Mouse (Mus musculus): Measurements from ENCODE around the gene Id2. TPM values are rescaled to one million over a fixed set of nuclear protein-coding genes. Genes with fewer than 3 reads are reported as not detected.

Gene Id2
- polyA plus RNA-seq, 1 experiment from 2014 or later: 449 TPM

DNA sequence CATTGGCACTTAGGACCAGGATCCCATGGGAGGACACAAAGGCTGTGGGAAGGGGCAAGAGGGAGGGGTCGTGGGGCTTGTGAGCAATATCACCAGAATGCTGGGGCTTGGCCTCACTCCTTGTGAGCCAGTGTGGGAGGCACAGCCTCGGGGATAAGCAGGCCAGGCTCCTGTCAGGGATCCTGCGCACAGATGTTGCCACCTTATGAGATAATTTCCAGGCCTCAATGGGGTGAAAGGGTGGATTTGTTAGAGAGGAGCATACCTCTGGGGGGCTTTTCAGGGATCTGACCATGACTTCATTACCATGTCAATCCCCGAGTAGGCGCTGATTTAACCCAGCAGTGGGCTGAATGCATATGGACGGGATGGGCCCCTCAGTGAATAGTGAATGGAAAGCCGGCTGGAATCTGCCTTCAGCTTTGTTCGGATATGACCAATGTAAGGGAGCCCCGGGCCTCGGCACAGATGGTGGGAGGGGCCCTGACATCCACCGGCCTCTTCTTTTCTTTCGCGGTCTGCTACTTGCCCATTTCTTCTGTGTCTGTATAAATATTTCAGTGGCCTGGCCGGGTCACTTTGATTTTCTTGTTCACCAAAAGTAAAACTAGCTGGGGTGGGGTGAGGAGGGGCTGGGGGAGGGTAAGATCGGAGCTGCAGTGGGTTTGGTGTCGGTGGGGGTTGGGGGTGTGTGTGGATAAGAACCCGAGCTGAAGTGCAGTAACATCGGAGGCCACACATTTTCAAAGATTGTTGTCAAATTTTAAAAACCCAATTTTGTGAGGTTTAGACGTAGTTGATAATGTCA is 27.7 kb upstream of the Id2 start:
- WGBS: 34% methylated on average over 19 of the region's 19 CpGs
- Histone ChIP-seq H3K4me3 (replicated peaks) (no peak overlapping the region), H3K36me3 (no peaks in the 10 kb centered on the region), H3K27ac (no peak overlapping the region), H3K27me3 (replicated peaks) (no peaks in the 10 kb centered on the region), H3K4me2 (replicated peaks) (no peak overlapping the region), H3K9me3 (no peaks in the 10 kb centered on the region), H3K4me1 (replicated peaks) (peaks cover 29% of the 10 kb centered on the region), H3K9ac (no peak overlapping the region)
- peak; percentile 31; the same call in 1 of the 2 replicates for ATAC-seq

DNA sequence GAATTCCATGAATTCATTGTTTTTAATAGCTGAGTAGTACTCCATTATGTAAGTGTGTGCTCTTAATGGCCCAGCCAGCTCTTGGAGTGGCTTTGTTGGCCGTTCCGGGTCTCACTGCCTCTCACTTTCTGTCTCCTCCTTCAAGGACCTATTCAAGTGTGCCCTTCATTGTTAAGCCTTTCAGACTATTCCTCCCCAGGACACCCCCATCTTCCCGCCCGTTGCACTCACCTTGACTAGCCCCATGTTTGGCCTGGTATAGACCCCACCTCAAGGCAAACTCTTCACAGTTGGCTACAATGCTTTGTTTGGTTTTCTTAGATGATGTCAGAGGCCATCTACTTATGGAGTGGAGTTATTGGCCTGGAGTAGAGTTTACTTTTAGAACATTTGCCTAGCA is 23.8 kb upstream of the Id2 start:
- Histone ChIP-seq H3K4me2 (replicated peaks) (no peak overlapping the region), H3K9me3 (no peaks in the 10 kb centered on the region), H3K27me3 (replicated peaks) (no peaks in the 10 kb centered on the region), H3K36me3 (no peaks in the 10 kb centered on the region), H3K4me1 (replicated peaks) (peaks cover 25% of the 10 kb centered on the region), H3K27ac (no peak overlapping the region), H3K9ac (no peak overlapping the region), H3K4me3 (replicated peaks) (no peak overlapping the region)
- 93% methylated on average over 4 of the region's 4 CpGs for WGBS
- no peak for ATAC-seq

DNA sequence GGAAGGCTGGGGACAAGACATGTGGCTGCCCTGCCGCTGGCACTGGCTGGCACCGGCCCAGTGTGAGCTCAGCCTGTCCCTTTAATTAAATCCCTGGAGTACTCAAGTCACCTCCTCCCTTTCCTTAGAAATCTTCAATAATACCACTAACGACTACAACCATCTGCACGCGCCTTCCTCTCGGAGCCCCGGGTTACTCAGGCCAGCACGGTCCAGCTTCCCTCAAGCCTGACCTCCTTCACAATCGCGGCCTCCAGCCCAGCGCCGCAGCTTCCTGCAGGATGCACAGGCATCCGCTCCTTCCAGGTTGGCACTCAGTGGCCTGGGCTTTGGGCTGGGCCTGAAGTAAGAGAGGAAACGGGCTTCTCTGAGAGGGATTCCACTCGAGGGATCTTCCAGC is 22.3 kb upstream of the Id2 start:
- Histone ChIP-seq H3K36me3 (no peaks in the 10 kb centered on the region), H3K4me2 (replicated peaks) (no peak overlapping the region), H3K4me3 (replicated peaks) (no peak overlapping the region), H3K9me3 (no peaks in the 10 kb centered on the region), H3K27ac (no peak overlapping the region), H3K9ac (no peak overlapping the region), H3K27me3 (replicated peaks) (no peaks in the 10 kb centered on the region), H3K4me1 (replicated peaks) (peaks cover 14% of the 10 kb centered on the region)
- WGBS: 56% methylated on average over 15 of the region's 15 CpGs
- ATAC-seq: no peak

DNA sequence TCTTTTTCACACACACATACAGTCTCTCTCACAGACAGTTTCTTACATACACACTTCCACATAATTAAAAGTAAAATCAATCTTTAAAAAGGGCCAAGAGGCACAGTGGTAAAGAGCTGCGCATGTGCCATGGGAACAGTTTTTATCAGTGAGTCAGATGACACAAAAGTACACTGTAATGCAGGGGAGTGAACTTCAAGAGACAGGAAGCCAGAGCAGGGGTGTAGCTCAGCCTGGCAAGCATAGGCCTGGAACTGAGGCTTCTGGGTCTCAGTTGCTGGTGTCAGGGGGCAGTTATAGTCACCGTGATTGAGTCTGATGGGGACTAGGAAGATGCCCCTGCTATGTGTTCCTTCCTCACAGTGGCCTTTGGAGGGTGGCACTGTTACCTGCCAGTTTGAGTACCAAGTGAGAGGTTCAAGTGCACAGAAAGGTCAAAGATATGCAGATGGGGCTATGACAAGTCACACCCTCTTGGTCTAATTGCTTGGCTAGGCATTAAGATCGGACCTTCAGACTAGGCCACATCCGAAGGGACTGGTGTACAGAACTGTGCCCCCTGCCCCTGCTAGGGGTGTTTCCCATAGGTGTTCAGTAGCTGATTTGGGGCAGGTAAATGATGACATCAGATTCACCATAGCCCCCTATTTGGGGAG is 21.0 kb upstream of the Id2 start:
- no peaks in the 10 kb centered on the region for H3K9me3 ChIP-seq
- no peak overlapping the region for H3K9ac ChIP-seq
- H3K36me3 ChIP-seq: no peaks in the 10 kb centered on the region
- peak; percentile 81 for ATAC-seq
- 82% methylated on average over 4 of the region's 4 CpGs for WGBS
- peaks cover 13% of the 10 kb centered on the region for H3K4me1 ChIP-seq (replicated peaks)
- no peaks in the 10 kb centered on the region for H3K27me3 ChIP-seq (replicated peaks)
- no peak overlapping the region for H3K27ac ChIP-seq
- no peak overlapping the region for H3K4me3 ChIP-seq (replicated peaks)
- H3K4me2 ChIP-seq (replicated peaks): no peak overlapping the region

DNA sequence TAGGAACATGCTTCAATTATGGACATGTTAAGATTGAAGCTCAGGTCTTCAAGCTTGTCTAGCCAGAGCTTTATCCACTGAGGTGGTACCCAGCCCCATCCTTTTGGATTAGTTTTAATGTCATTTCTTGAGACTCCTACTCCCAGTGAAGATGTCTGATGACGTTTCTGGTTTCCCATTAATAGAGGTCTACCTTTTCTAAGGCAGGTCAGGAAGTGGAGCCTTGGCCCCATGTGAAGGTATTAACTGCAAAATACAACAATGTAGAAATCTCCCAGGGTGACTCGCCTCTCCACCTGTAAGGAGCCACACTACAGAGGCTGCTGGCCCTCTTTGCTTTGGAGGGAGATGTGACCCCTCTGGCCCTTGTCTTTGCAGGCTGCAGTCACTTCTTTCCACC is 19.2 kb upstream of the Id2 start:
- 85% methylated on average over 2 of the region's 2 CpGs for WGBS
- no peaks in the 10 kb centered on the region for H3K27me3 ChIP-seq (replicated peaks)
- no peaks in the 10 kb centered on the region for H3K36me3 ChIP-seq
- H3K4me3 ChIP-seq (replicated peaks): no peak overlapping the region
- H3K27ac ChIP-seq: no peak overlapping the region
- no peaks in the 10 kb centered on the region for H3K9me3 ChIP-seq
- ATAC-seq: no peak
- H3K9ac ChIP-seq: no peak overlapping the region
- H3K4me2 ChIP-seq (replicated peaks): no peak overlapping the region
- H3K4me1 ChIP-seq (replicated peaks): peaks cover 13% of the 10 kb centered on the region

DNA sequence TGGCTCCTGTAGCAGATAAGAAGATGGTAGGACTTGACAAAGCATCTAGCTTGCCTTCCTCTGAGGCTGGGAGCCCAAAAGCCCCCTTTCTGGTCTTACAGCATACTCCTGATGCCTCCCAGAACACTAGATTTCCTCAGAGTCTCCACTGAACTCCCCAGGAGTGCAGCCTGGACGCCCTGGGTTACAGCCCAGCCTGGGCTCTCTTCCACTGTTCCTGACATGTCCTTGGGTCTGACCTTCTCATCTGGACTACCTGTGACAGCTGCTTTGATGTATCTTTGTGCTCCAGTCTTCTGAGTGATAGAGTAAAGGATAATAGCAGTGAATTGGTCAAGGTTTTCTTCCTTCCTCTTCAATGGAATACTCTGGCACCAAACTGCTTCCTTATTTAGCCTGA is 17.5 kb upstream of the Id2 start:
- 86% methylated on average over 1 of the region's 1 CpGs for WGBS
- ATAC-seq: no peak
- H3K4me2 ChIP-seq (replicated peaks): no peak overlapping the region

DNA sequence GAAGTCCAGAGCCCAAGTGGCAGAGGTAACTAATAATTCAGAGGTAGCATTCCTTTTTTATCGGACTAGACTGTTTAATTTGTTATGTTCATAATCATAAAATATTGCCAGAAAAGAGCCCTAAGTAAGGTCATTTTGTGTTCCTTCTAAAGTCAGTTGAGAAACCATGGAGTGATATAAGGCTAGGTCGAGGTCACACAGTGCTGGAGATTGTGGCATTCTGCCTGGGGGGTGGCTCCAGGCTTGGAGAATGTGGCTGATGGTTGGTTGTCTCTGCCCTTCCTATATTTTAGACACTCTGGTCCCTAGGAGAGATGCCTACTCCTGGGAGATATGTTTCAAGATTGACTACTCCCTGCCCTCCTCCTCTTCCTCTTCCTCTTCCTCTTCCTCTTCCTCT is 16.4 kb upstream of the Id2 start:
- no peak overlapping the region for H3K27ac ChIP-seq
- WGBS: 82% methylated on average over 2 of the region's 2 CpGs
- H3K27me3 ChIP-seq (replicated peaks): no peaks in the 10 kb centered on the region
- H3K36me3 ChIP-seq: no peaks in the 10 kb centered on the region
- ATAC-seq: no peak
- H3K4me2 ChIP-seq (replicated peaks): no peak overlapping the region
- H3K4me3 ChIP-seq (replicated peaks): no peak overlapping the region
- H3K9me3 ChIP-seq: no peaks in the 10 kb centered on the region
- no peak overlapping the region for H3K9ac ChIP-seq
- peaks cover 8% of the 10 kb centered on the region for H3K4me1 ChIP-seq (replicated peaks)

More for the DNA sequence above, 17.5 kb upstream of the Id2 start:
- no peak overlapping the region for H3K4me3 ChIP-seq (replicated peaks)
- H3K9ac ChIP-seq: no peak overlapping the region
- H3K9me3 ChIP-seq: no peaks in the 10 kb centered on the region
- no peak overlapping the region for H3K27ac ChIP-seq
- H3K4me1 ChIP-seq (replicated peaks): peaks cover 13% of the 10 kb centered on the region
- H3K36me3 ChIP-seq: no peaks in the 10 kb centered on the region
- no peaks in the 10 kb centered on the region for H3K27me3 ChIP-seq (replicated peaks)

DNA sequence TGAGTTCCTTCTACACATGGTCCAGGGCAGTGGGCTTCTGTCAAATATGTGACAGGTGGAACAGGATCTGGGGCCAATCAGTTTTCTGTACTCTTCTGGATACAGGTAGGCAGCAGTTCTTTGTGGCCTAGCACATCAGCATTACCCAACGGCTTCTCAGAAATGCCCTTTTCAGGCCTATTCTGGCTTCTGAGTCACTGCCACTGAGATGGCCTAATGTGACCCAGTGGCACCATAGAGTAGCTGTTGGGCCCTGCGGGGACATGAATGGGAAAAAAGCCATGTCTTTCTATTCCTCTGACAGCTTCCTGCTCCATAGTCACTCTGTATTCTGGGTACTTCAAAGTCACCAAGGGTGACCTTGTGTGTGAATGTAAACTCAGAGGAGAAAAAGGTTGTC is 15.9 kb upstream of the Id2 start:
- Histone ChIP-seq H3K36me3 (no peaks in the 10 kb centered on the region), H3K9me3 (no peaks in the 10 kb centered on the region), H3K27me3 (replicated peaks) (no peaks in the 10 kb centered on the region), H3K4me3 (replicated peaks) (no peak overlapping the region), H3K9ac (no peak overlapping the region), H3K27ac (no peak overlapping the region), H3K4me1 (replicated peaks) (peaks cover 3% of the 10 kb centered on the region; the same call in 1 of the 2 replicates), H3K4me2 (replicated peaks) (no peak overlapping the region)
- WGBS: 90% methylated on average over 2 of the region's 2 CpGs
- ATAC-seq: no peak

DNA sequence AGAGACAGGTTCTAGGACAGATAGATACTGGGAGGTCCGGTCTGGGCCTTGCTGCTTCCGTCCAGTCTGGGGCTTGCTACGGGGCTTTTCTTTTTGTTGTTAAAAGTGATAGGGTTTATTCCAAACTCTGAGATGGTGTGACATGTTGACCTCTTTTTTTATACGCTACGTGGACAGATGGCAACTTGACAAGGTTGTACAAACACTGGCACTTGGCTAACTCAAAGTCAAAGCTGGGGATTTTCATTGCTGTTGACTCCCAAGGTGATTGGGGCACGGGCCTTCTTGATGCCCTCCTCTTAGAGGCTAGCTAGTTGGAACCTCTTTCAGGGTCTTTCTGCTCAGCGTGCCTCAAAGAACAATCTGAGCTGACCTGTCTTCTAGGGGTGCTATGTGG is 13.7 kb upstream of the Id2 start:
- WGBS: 81% methylated on average over 7 of the region's 7 CpGs
- H3K27ac ChIP-seq: no peak overlapping the region

DNA sequence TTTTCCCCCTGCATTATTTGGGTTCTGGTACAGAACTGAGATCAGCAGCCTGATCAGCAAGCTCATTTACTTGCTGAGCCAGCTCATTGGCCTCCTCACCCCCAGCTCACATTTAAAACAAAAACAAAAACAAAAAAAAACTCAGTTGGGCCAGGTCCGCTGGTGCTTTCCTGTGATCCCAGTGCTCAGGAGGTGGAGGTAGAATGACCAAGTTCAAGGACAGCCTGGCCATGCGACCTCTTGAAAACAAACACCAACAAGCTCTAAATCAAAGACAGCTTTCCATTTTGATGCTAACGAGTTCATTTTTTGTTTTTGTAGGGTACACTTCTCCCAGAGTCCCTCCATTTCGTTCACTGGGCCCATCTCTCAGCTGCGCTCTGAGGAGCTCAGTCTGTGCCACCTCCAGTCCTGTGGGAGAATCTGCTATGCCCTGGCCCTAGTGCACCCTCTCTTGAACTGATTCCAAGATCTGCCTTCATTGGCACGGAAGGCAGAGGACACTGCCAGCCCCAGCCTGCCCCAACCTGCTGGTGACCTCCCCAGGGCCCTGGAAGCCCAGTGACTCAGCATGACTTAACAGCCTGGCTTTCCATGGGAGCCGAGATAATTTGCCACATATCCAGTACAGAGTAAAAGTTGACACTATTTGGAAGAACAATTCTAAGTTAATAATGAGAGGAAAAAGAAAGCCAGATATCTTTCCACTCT is 13.2 kb upstream of the Id2 start:
- Histone ChIP-seq H3K4me3 (replicated peaks) (no peak overlapping the region), H3K36me3 (no peaks in the 10 kb centered on the region), H3K27ac (no peak overlapping the region), H3K27me3 (replicated peaks) (no peaks in the 10 kb centered on the region), H3K9me3 (no peaks in the 10 kb centered on the region), H3K9ac (no peak overlapping the region), H3K4me2 (replicated peaks) (no peak overlapping the region), H3K4me1 (replicated peaks) (peaks cover 3% of the 10 kb centered on the region; the same call in 1 of the 2 replicates)
- no peak for ATAC-seq
- 71% methylated on average over 7 of the region's 7 CpGs for WGBS

More for the DNA sequence above, 13.7 kb upstream of the Id2 start:
- H3K4me2 ChIP-seq (replicated peaks): no peak overlapping the region
- ATAC-seq: no peak
- H3K4me1 ChIP-seq (replicated peaks): peaks cover 3% of the 10 kb centered on the region; the same call in 1 of the 2 replicates
- H3K36me3 ChIP-seq: no peaks in the 10 kb centered on the region
- H3K27me3 ChIP-seq (replicated peaks): no peaks in the 10 kb centered on the region
- H3K4me3 ChIP-seq (replicated peaks): no peak overlapping the region
- H3K9ac ChIP-seq: no peak overlapping the region
- no peaks in the 10 kb centered on the region for H3K9me3 ChIP-seq

DNA sequence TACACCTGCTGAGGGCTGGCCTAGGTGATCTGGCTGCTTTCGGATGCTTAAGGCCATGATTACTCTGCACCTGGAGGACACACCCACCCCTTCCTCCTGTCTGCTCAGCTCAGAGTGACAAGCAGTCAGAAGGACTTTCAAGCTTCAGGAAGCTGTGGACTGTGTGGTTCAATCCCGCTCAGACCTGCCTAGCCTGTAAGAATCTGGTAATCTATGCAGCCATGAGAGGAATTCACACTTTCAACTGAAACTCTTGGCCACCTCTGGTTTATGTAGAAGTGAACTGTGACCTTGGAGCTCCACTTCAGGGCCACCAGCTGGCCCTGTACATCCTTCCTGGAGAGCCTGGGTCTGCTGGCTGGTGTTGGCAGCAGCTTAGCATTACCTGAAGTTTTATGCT is 11.9 kb upstream of the Id2 start:
- H3K4me2 ChIP-seq (replicated peaks): no peak overlapping the region
- H3K9ac ChIP-seq: no peak overlapping the region
- no peaks in the 10 kb centered on the region for H3K27me3 ChIP-seq (replicated peaks)
- H3K36me3 ChIP-seq: no peaks in the 10 kb centered on the region
- H3K27ac ChIP-seq: peak overlapping the region; percentile 15; the same call in 1 of the 2 replicates
- peaks cover 3% of the 10 kb centered on the region; the same call in 1 of the 2 replicates for H3K4me1 ChIP-seq (replicated peaks)
- no peaks in the 10 kb centered on the region for H3K9me3 ChIP-seq
- WGBS: 55% methylated on average over 2 of the region's 2 CpGs
- H3K4me3 ChIP-seq (replicated peaks): no peak overlapping the region
- peak; percentile 93 for ATAC-seq

DNA sequence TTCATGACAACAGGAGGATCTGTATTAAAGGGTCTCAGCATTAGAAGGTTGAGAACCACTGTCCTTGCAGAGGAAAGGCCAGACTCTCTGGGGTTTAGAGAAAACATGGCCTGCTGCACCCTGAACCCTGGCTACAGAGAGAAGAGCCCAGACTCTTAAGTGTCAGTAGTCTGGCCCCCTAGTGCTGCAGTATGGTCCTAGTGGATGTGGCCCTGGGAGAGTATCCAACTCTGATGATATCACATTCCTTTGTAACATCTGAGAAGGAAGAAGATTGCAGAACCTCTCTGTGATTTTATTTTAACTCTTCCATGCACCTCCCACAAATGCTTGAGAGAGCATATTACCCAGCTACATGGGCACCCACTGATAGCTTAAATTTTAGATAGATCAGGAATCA is 7.6 kb upstream of the Id2 start:
- Histone ChIP-seq H3K36me3 (no peaks in the 10 kb centered on the region), H3K9me3 (no peaks in the 10 kb centered on the region), H3K4me2 (replicated peaks) (no peak overlapping the region), H3K9ac (no peak overlapping the region), H3K4me1 (replicated peaks) (peaks cover 10% of the 10 kb centered on the region), H3K27ac (no peak overlapping the region), H3K27me3 (replicated peaks) (no peaks in the 10 kb centered on the region), H3K4me3 (replicated peaks) (no peak overlapping the region)
- no peak for ATAC-seq

Data from intestine, embryonic 15.5 days (tissue).